Mouse (Mus musculus): Measurements from ENCODE around the gene Hbb-bt.

GRCm38 (mm10) chr7:103827808-103828207, 14.0 kb upstream of the Hbb-bt start, which contains the start of gene Hbb-bs:
- no peak for TF ChIP-seq CTCF (IDR thresholded peaks at IDR 0.05; ENCODE audit: insufficient read depth, low read depth, low read length)
- no peak for TF ChIP-seq POLR2A (IDR thresholded peaks at IDR 0.05; ENCODE audit: insufficient read depth, low read depth, low read length)

All from olfactory bulb, adult 2 months (tissue).